ENCODE assay signal across 7 mouse cellular contexts in genomic region chr9:107986376-107986775, GRCm38 (mm10). TPM values are rescaled to one million over a fixed set of nuclear protein-coding genes. Genes with fewer than 3 reads are reported as not detected.
A peak's percentile ranks its signal among the peaks of the same experiment; 100 is the strongest.
DNase-seq lines count a peak whose midpoint lies in the region; ATAC-seq and TF ChIP-seq lines count a peak whose summit lies in the region.

No protein-coding gene starts in this region.

- H3K9ac ChIP-seq in intestine, embryonic 14.5 days (ENCODE audit: low read length) = no peak overlapping the region

- H3K27ac ChIP-seq in intestine, embryonic 14.5 days (ENCODE audit: low read depth) = peak overlapping the region; percentile 100
- H3K27ac ChIP-seq in midbrain, embryonic 10.5 days (replicated peaks) = no peak overlapping the region
- H3K27ac ChIP-seq in small intestine, adult 2 months (ENCODE audit: insufficient read depth, low read depth, low read length) = no peak overlapping the region

- TF ChIP-seq CTCF in small intestine, adult 2 months (IDR thresholded peaks at IDR 0.05; ENCODE audit: extremely low read depth, insufficient read length, insufficient replicate concordance, low read depth, low read length) = peak; percentile 87

- H3K4me1 ChIP-seq in intestine, embryonic 14.5 days (replicated peaks; ENCODE audit: control insufficient read depth, insufficient read depth, low read length) = peaks cover 17% of the 10 kb centered on the region
- peaks cover 50% of the 10 kb centered on the region for H3K4me1 ChIP-seq in midbrain, embryonic 10.5 days
- peaks cover 17% of the 10 kb centered on the region for H3K4me1 ChIP-seq in small intestine, adult 2 months (ENCODE audit: control insufficient read depth, insufficient read depth, insufficient read length, low read length)

- H3K4me2 ChIP-seq in intestine, embryonic 14.5 days (ENCODE audit: low read length) = peak overlapping the region; percentile 65

- H3K36me3 ChIP-seq in intestine, embryonic 14.5 days (ENCODE audit: control insufficient read depth, insufficient read depth, low read length) = 0 out of 2 replicates have a peak, but pooled peaks cover 5% of the 10 kb centered on the region
- no peaks in the 10 kb centered on the region for H3K36me3 ChIP-seq in midbrain, embryonic 10.5 days
- peaks cover 16% of the 10 kb centered on the region for H3K36me3 ChIP-seq in small intestine, adult 2 months (ENCODE audit: control insufficient read depth, insufficient read depth, low read length)

- intact Hi-C loops in left cerebral cortex, postnatal 4 days (cut with DNase I) = loop anchor here (5.0 kb wide), 1 partner anchor 84 kb away; no protein-coding TSS in a partner anchor

- ATAC-seq in activated CD4-positive, CD25-positive, alpha-beta regulatory T cell, adult 4 months = peak; percentile 32
- peak; percentile 45; the same call in 1 of the 2 replicates for ATAC-seq in intestine, embryonic 14.5 days (replicated peaks; ENCODE audit: low FRiP score, low TSS enrichment, low read depth)

- TF ChIP-seq POLR2A in small intestine, adult 2 months (IDR thresholded peaks at IDR 0.05; ENCODE audit: low read depth, low read length) = no peak

- peak; percentile 95 for DNase-seq in embryo, embryonic 10 days (ENCODE audit: low spot score)
- DNase-seq in gastrocnemius, postnatal 25 days = peak; percentile 73
- DNase-seq in intestine, embryonic 14.5 days (ENCODE audit: low spot score) = peak; percentile 90
- DNase-seq in left cerebral cortex, postnatal 4 days = peak; percentile 85
- peak; percentile 84 for DNase-seq in midbrain, embryonic 10.5 days (ENCODE audit: low spot score)

- no peaks in the 10 kb centered on the region for H3K27me3 ChIP-seq in intestine, embryonic 14.5 days (replicated peaks; ENCODE audit: control insufficient read depth, insufficient read depth, low read length)
- H3K27me3 ChIP-seq in midbrain, embryonic 10.5 days (ENCODE audit: low read depth, poor library complexity, severe bottlenecking) = peaks cover 39% of the 10 kb centered on the region
- no peaks in the 10 kb centered on the region for H3K27me3 ChIP-seq in small intestine, adult 2 months (ENCODE audit: control insufficient read depth, insufficient read depth, low read length)

- H3K4me3 ChIP-seq in intestine, embryonic 14.5 days (ENCODE audit: low read depth, low read length) = peak overlapping the region; percentile 80
- H3K4me3 ChIP-seq in midbrain, embryonic 10.5 days = peak overlapping the region; percentile 68
- peak overlapping the region; percentile 66 for H3K4me3 ChIP-seq in small intestine, adult 2 months (ENCODE audit: low read depth, low read length)

- 5% methylated on average over 18 of the region's 18 CpGs for WGBS in intestine, embryonic 14.5 days
- WGBS in midbrain, embryonic 10.5 days = 6% methylated on average over 18 of the region's 18 CpGs
- 2% methylated on average over 18 of the region's 18 CpGs for WGBS in small intestine, adult 2 months

- no peaks in the 10 kb centered on the region for H3K9me3 ChIP-seq in intestine, embryonic 14.5 days (ENCODE audit: control insufficient read depth, low read length)
- H3K9me3 ChIP-seq in midbrain, embryonic 10.5 days (replicated peaks) = no peaks in the 10 kb centered on the region

RNA-seq across cellular contexts. Expression of gene Inka1, which starts 0.7 kb away (rescaled TPM):
- polyA plus RNA-seq in activated CD4-positive, CD25-positive, alpha-beta regulatory T cell, adult 4 months (2017; shearing (Covaris generic)) = under 1 TPM; 0.33 to 0.51 TPM
- 1 to 10 TPM; 2.8 to 3.1 TPM for total RNA-seq in gastrocnemius, postnatal 25 days (2021)
- 58.7 and 62.4 TPM in 2 replicates for polyA plus RNA-seq in intestine, embryonic 14.5 days (2014; fragmentation: Nextera tagmentation; extraction: Ambion mirVana)
- 10 to 100 TPM in 1 of 2 experiments, 1 to 10 TPM in 1; 9.4 to 10.4 TPM for total RNA-seq in left cerebral cortex, postnatal 4 days (2021)
- polyA plus RNA-seq in midbrain, embryonic 10.5 days (2016; fragmentation: Nextera tagmentation; extraction: Ambion mirVana) = 29.7 and 32.1 TPM in 2 replicates
- polyA plus RNA-seq in small intestine, adult 2 months (2012; rRNA removed) = 3.1 and 6.0 TPM in 2 replicates

RNA-seq across cellular contexts. Expression of gene Gm20661, which starts 3.5 kb away (rescaled TPM):
- polyA plus RNA-seq in activated CD4-positive, CD25-positive, alpha-beta regulatory T cell, adult 4 months (2017; shearing (Covaris generic)) = not detected
- total RNA-seq in gastrocnemius, postnatal 25 days (2021) = not detected
- polyA plus RNA-seq in intestine, embryonic 14.5 days (2014; fragmentation: Nextera tagmentation; extraction: Ambion mirVana) = 8.7 and 11.4 TPM in 2 replicates
- total RNA-seq in left cerebral cortex, postnatal 4 days (2021) = 1 to 10 TPM in 1 of 2 experiments, under 1 TPM in 1; 0.44 to 1.3 TPM
- polyA plus RNA-seq in midbrain, embryonic 10.5 days (2016; fragmentation: Nextera tagmentation; extraction: Ambion mirVana) = 0.83 and 1.2 TPM in 2 replicates
- polyA plus RNA-seq in small intestine, adult 2 months (2012; rRNA removed) = not detected in 2 replicates

RNA-seq across cellular contexts. Expression of gene Cdhr4, which starts 5.9 kb away (rescaled TPM):
- 1 to 10 TPM in 1 of 2 experiments, under 1 TPM in 1; 0.93 to 2.5 TPM for polyA plus RNA-seq in activated CD4-positive, CD25-positive, alpha-beta regulatory T cell, adult 4 months (2017; shearing (Covaris generic))
- under 1 TPM; 0.43 to 0.48 TPM for total RNA-seq in gastrocnemius, postnatal 25 days (2021)
- 15.7 and 27.3 TPM in 2 replicates for polyA plus RNA-seq in intestine, embryonic 14.5 days (2014; fragmentation: Nextera tagmentation; extraction: Ambion mirVana)
- 1 to 10 TPM; 1.0 to 2.3 TPM for total RNA-seq in left cerebral cortex, postnatal 4 days (2021)
- polyA plus RNA-seq in midbrain, embryonic 10.5 days (2016; fragmentation: Nextera tagmentation; extraction: Ambion mirVana) = 2.2 and 3.2 TPM in 2 replicates
- polyA plus RNA-seq in small intestine, adult 2 months (2012; rRNA removed) = 1.3 and 2.3 TPM in 2 replicates

RNA-seq across cellular contexts. Expression of gene Gm20662, which starts 9.8 kb away (rescaled TPM):
- polyA plus RNA-seq in activated CD4-positive, CD25-positive, alpha-beta regulatory T cell, adult 4 months (2017; shearing (Covaris generic)) = not detected
- not detected for total RNA-seq in gastrocnemius, postnatal 25 days (2021)
- 0.42 and 0.90 TPM in 2 replicates for polyA plus RNA-seq in intestine, embryonic 14.5 days (2014; fragmentation: Nextera tagmentation; extraction: Ambion mirVana)
- total RNA-seq in left cerebral cortex, postnatal 4 days (2021) = 1 to 10 TPM; 1.3 to 2.5 TPM
- 0.07 TPM in 1 of 2 replicates, not detected in the other for polyA plus RNA-seq in midbrain, embryonic 10.5 days (2016; fragmentation: Nextera tagmentation; extraction: Ambion mirVana)
- polyA plus RNA-seq in small intestine, adult 2 months (2012; rRNA removed) = 0.46 TPM in 1 of 2 replicates, not detected in the other

RNA-seq across cellular contexts. Expression of gene Uba7, which starts 11.1 kb away (rescaled TPM):
- 100 to 1,000 TPM; 132 to 138 TPM for polyA plus RNA-seq in activated CD4-positive, CD25-positive, alpha-beta regulatory T cell, adult 4 months (2017; shearing (Covaris generic))
- total RNA-seq in gastrocnemius, postnatal 25 days (2021) = 1 to 10 TPM; 2.4 to 2.8 TPM
- 48.0 and 51.1 TPM in 2 replicates for polyA plus RNA-seq in intestine, embryonic 14.5 days (2014; fragmentation: Nextera tagmentation; extraction: Ambion mirVana)
- 1 to 10 TPM; 2.1 to 3.5 TPM for total RNA-seq in left cerebral cortex, postnatal 4 days (2021)
- polyA plus RNA-seq in midbrain, embryonic 10.5 days (2016; fragmentation: Nextera tagmentation; extraction: Ambion mirVana) = 6.5 and 8.1 TPM in 2 replicates
- 67.0 and 131 TPM in 2 replicates for polyA plus RNA-seq in small intestine, adult 2 months (2012; rRNA removed)
